Mouse (Mus musculus): Measurements from ENCODE around the gene Snapc4. TPM values are rescaled to one million over a fixed set of nuclear protein-coding genes. Genes with fewer than 3 reads are reported as not detected.

Gene Snapc4
- polyA plus RNA-seq, 1 experiment from 2014 or later: 10.5 TPM

GRCm38 (mm10) chr2:26372396-26372795 is 8.1 kb downstream of the Snapc4 start:
- ATAC-seq (ENCODE audit: low read depth): no peak
- H3K27ac ChIP-seq: no peak overlapping the region
- H3K27me3 ChIP-seq: no peaks in the 10 kb centered on the region
- no peaks in the 10 kb centered on the region for H3K9me3 ChIP-seq (replicated peaks)
- peaks cover 96% of the 10 kb centered on the region for H3K36me3 ChIP-seq
- 86% methylated on average over 8 of the region's 8 CpGs for WGBS (ENCODE audit: insufficient replicate concordance)
- no peak for DNase-seq
- H3K4me3 ChIP-seq (replicated peaks): no peak overlapping the region
- no peaks in the 10 kb centered on the region for H3K4me1 ChIP-seq (replicated peaks)
- H3K9ac ChIP-seq: no peak overlapping the region
- no peak overlapping the region for H3K4me2 ChIP-seq

GRCm38 (mm10) chr2:26368572-26368971 is 11.9 kb downstream of the Snapc4 start:
- 81% methylated on average over 1 of the region's 1 CpGs for WGBS (ENCODE audit: insufficient replicate concordance)
- Histone ChIP-seq H3K4me1 (replicated peaks) (no peaks in the 10 kb centered on the region), H3K4me3 (replicated peaks) (no peak overlapping the region), H3K27me3 (no peaks in the 10 kb centered on the region), H3K27ac (no peak overlapping the region), H3K9me3 (replicated peaks) (no peaks in the 10 kb centered on the region), H3K4me2 (no peak overlapping the region), H3K36me3 (peaks cover 95% of the 10 kb centered on the region), H3K9ac (no peak overlapping the region)
- DNase-seq (no peak), ATAC-seq (ENCODE audit: low read depth) (no peak)

- Histone ChIP-seq H3K4me3 (replicated peaks) (no peak overlapping the region), H3K27me3 (no peaks in the 10 kb centered on the region), H3K4me2 (no peak overlapping the region), H3K9ac (no peak overlapping the region), H3K9me3 (replicated peaks) (no peaks in the 10 kb centered on the region), H3K27ac (no peak overlapping the region), H3K4me1 (replicated peaks) (no peaks in the 10 kb centered on the region), H3K36me3 (peaks cover 95% of the 10 kb centered on the region)
- ATAC-seq (ENCODE audit: low read depth): no peak
- whole genome bisulfite sequencing (ENCODE audit: insufficient replicate concordance): 86% methylated on average over 6 of the region's 6 CpGs
- no peak for DNase-seq
Observed at GRCm38 (mm10) chr2:26367911-26368310, 12.5 kb downstream of the Snapc4 start.

GRCm38 (mm10) chr2:26364738-26365465 is 15.6 kb downstream of the Snapc4 start:
- Histone ChIP-seq H3K27ac (no peak overlapping the region), H3K4me3 (replicated peaks) (no peak overlapping the region), H3K9me3 (replicated peaks) (no peaks in the 10 kb centered on the region), H3K36me3 (peaks cover 72% of the 10 kb centered on the region), H3K9ac (no peak overlapping the region), H3K27me3 (no peaks in the 10 kb centered on the region), H3K4me1 (replicated peaks) (0 out of 2 replicates have a peak, but pooled peaks cover 2% of the 10 kb centered on the region), H3K4me2 (no peak overlapping the region)
- DNase-seq (no peak), ATAC-seq (ENCODE audit: low read depth) (no peak)
- 69% methylated on average over 10 of the region's 10 CpGs for WGBS (ENCODE audit: insufficient replicate concordance)

- no peak overlapping the region for H3K4me3 ChIP-seq (replicated peaks)
- no peak overlapping the region for H3K27ac ChIP-seq
- no peak overlapping the region for H3K4me2 ChIP-seq
- no peaks in the 10 kb centered on the region for H3K27me3 ChIP-seq
- H3K36me3 ChIP-seq: peaks cover 58% of the 10 kb centered on the region
- no peak for ATAC-seq (ENCODE audit: low read depth)
- H3K9me3 ChIP-seq (replicated peaks): no peaks in the 10 kb centered on the region
- WGBS (ENCODE audit: insufficient replicate concordance): 70% methylated on average over 5 of the region's 5 CpGs
- 0 out of 2 replicates have a peak, but pooled peaks cover 5% of the 10 kb centered on the region for H3K4me1 ChIP-seq (replicated peaks)
- no peak for DNase-seq
- no peak overlapping the region for H3K9ac ChIP-seq
Observed at GRCm38 (mm10) chr2:26363481-26363880, 17.0 kb downstream of the Snapc4 start.

- peaks cover 53% of the 10 kb centered on the region for H3K36me3 ChIP-seq
- no peak overlapping the region for H3K4me3 ChIP-seq (replicated peaks)
- H3K27me3 ChIP-seq: no peaks in the 10 kb centered on the region
- H3K9ac ChIP-seq: no peak overlapping the region
- 75% methylated on average over 5 of the region's 5 CpGs for WGBS (ENCODE audit: insufficient replicate concordance)
- no peaks in the 10 kb centered on the region for H3K9me3 ChIP-seq (replicated peaks)
- ATAC-seq (ENCODE audit: low read depth) (no peak), DNase-seq (no peak)
- no peak overlapping the region for H3K27ac ChIP-seq
- no peak overlapping the region for H3K4me2 ChIP-seq
- H3K4me1 ChIP-seq (replicated peaks): 0 out of 2 replicates have a peak, but pooled peaks cover 5% of the 10 kb centered on the region
Observed at GRCm38 (mm10) chr2:26362991-26363390, 17.5 kb downstream of the Snapc4 start.

GRCm38 (mm10) chr2:26360772-26361171 is 19.7 kb downstream of the Snapc4 start, which contains the start of gene Card9:
Card9 (minus strand) TSS chr2:26360918.
- Histone ChIP-seq H3K9ac (no peak within 1 kb of the TSS), H3K36me3 (peaks cover 31% of the 10 kb centered on the region), H3K4me1 (replicated peaks) (peaks cover 5% of the 10 kb centered on the region; the same call in 1 of the 2 replicates), H3K4me3 (replicated peaks) (peak within 1 kb of the TSS; percentile 19), H3K9me3 (replicated peaks) (no peaks in the 10 kb centered on the region), H3K27ac (no peak within 1 kb of the TSS; the same call in 1 of the 2 replicates), H3K4me2 (peak within 1 kb of the TSS; percentile 34), H3K27me3 (no peaks in the 10 kb centered on the region)
- ATAC-seq (ENCODE audit: low read depth): 0 out of 2 replicates have a peak, but pooled peaks have one; percentile 27
- 11% methylated on average over 3 of the region's 3 CpGs for WGBS (ENCODE audit: insufficient replicate concordance)
- DNase-seq: no peak

- H3K27ac ChIP-seq: no peak overlapping the region; the same call in 1 of the 2 replicates
- H3K36me3 ChIP-seq: peaks cover 23% of the 10 kb centered on the region
- peak; percentile 32; the same call in 1 of the 2 replicates for ATAC-seq (ENCODE audit: low read depth)
- WGBS (ENCODE audit: insufficient replicate concordance): 28% methylated on average over 6 of the region's 6 CpGs
- no peak overlapping the region for H3K9ac ChIP-seq
- H3K4me1 ChIP-seq (replicated peaks): peaks cover 5% of the 10 kb centered on the region; the same call in 1 of the 2 replicates
- DNase-seq: no peak
- H3K4me3 ChIP-seq (replicated peaks): peak overlapping the region; percentile 19
- peak overlapping the region; percentile 34 for H3K4me2 ChIP-seq
- no peaks in the 10 kb centered on the region for H3K27me3 ChIP-seq
- no peaks in the 10 kb centered on the region for H3K9me3 ChIP-seq (replicated peaks)
Observed at GRCm38 (mm10) chr2:26359983-26360382, 20.5 kb downstream of the Snapc4 start.

- peaks cover 11% of the 10 kb centered on the region; the same call in 1 of the 2 replicates for H3K36me3 ChIP-seq
- H3K4me3 ChIP-seq (replicated peaks): no peak overlapping the region
- H3K27ac ChIP-seq: no peak overlapping the region
- peaks cover 5% of the 10 kb centered on the region; the same call in 1 of the 2 replicates for H3K4me1 ChIP-seq (replicated peaks)
- WGBS (ENCODE audit: insufficient replicate concordance): 71% methylated on average over 13 of the region's 13 CpGs
- no peaks in the 10 kb centered on the region for H3K27me3 ChIP-seq
- H3K4me2 ChIP-seq: no peak overlapping the region
- no peak overlapping the region for H3K9ac ChIP-seq
- DNase-seq (no peak), ATAC-seq (ENCODE audit: low read depth) (no peak)
- H3K9me3 ChIP-seq (replicated peaks): no peaks in the 10 kb centered on the region
Observed at GRCm38 (mm10) chr2:26358667-26359320, 21.7 kb downstream of the Snapc4 start.

GRCm38 (mm10) chr2:26357484-26357883 is 23.0 kb downstream of the Snapc4 start:
- DNase-seq (no peak), ATAC-seq (ENCODE audit: low read depth) (no peak)
- H3K36me3 ChIP-seq: peaks cover under 1% of the 10 kb centered on the region; the same call in 1 of the 2 replicates
- no peak overlapping the region for H3K27ac ChIP-seq
- H3K4me2 ChIP-seq: no peak overlapping the region
- H3K9ac ChIP-seq: no peak overlapping the region
- WGBS (ENCODE audit: insufficient replicate concordance): 72% methylated on average over 15 of the region's 15 CpGs
- no peak overlapping the region for H3K4me3 ChIP-seq (replicated peaks)
- no peaks in the 10 kb centered on the region for H3K27me3 ChIP-seq
- H3K9me3 ChIP-seq (replicated peaks): no peaks in the 10 kb centered on the region
- peaks cover 13% of the 10 kb centered on the region for H3K4me1 ChIP-seq (replicated peaks)

- no peak for ATAC-seq (ENCODE audit: low read depth)
- no peak overlapping the region for H3K4me3 ChIP-seq (replicated peaks)
- no peak overlapping the region for H3K9ac ChIP-seq
- H3K9me3 ChIP-seq (replicated peaks): no peaks in the 10 kb centered on the region
- peaks cover 16% of the 10 kb centered on the region for H3K4me1 ChIP-seq (replicated peaks)
- no peak for DNase-seq
- 61% methylated on average over 7 of the region's 7 CpGs for WGBS (ENCODE audit: insufficient replicate concordance)
- no peak overlapping the region for H3K27ac ChIP-seq
- H3K36me3 ChIP-seq: no peaks in the 10 kb centered on the region
- H3K27me3 ChIP-seq: no peaks in the 10 kb centered on the region
- no peak overlapping the region for H3K4me2 ChIP-seq
Observed at GRCm38 (mm10) chr2:26356678-26357077, 23.8 kb downstream of the Snapc4 start.

Data from liver, embryonic 13.5 days (tissue).